Mouse (Mus musculus) intestine, postnatal 0 days (tissue): Measurements from ENCODE around the gene Msmp. TPM values are rescaled to one million over a fixed set of nuclear protein-coding genes. Genes with fewer than 3 reads are reported as not detected.

Experiments used
- ATAC-seq: fragments of 200-750 bp; cut with Nextera tagmentation; 2 replicates; pipeline ENCODE4 v1.8.0; 2017; ENCODE audit warnings: mild to moderate bottlenecking, moderate TSS enrichment, moderate library complexity
- H3K27ac ChIP-seq: fragments of 300-500 bp; sonication (generic); 2 replicates; pipeline ENCODE4 v1.5.1; 2014; ENCODE audit warnings: mild to moderate bottlenecking, low read depth, low read length, moderate library complexity
- H3K27me3 ChIP-seq: fragments of 300-500 bp; sonication (generic); replicated peaks from 2 replicates; pipeline ENCODE4 v1.6.1; 2014; ENCODE audit warnings: low read length, mixed read lengths; ENCODE audit not compliant: control insufficient read depth, insufficient read depth
- H3K36me3 ChIP-seq: fragments of 300-500 bp; sonication (generic); 2 replicates; pipeline ENCODE4 v1.6.1; 2014; ENCODE audit warnings: mild to moderate bottlenecking, moderate library complexity; ENCODE audit not compliant: control insufficient read depth, insufficient read depth
- H3K4me1 ChIP-seq: fragments of 300-500 bp; sonication (generic); replicated peaks from 2 replicates; pipeline ENCODE4 v1.6.1; 2014; ENCODE audit warnings: antibody characterized with exemption, low read length, mixed read lengths; ENCODE audit not compliant: control insufficient read depth, insufficient read depth
- H3K4me2 ChIP-seq: fragments of 300-500 bp; sonication (generic); replicated peaks from 2 replicates; pipeline ENCODE4 v1.6.1; 2014; ENCODE audit warnings: low read depth, mild to moderate bottlenecking, moderate library complexity
- H3K4me3 ChIP-seq: fragments of 300-500 bp; sonication (generic); 2 replicates; pipeline ENCODE4 v1.5.1; 2014; ENCODE audit warnings: low read depth, low read length
- H3K9ac ChIP-seq: fragments of 300-500 bp; sonication (generic); 2 replicates; pipeline ENCODE4 v1.6.1; 2014; ENCODE audit warnings: mild to moderate bottlenecking, low read depth, low read length
- H3K9me3 ChIP-seq: fragments of 300-500 bp; sonication (generic); 2 replicates; pipeline ENCODE4 v1.6.1; 2016; ENCODE audit warnings: mixed run types; ENCODE audit not compliant: control insufficient read depth
- CTCF ChIP-seq: sonication (generic); IDR thresholded peaks from 2 replicates; pipeline ENCODE4 v1.5.1; 2016; ENCODE audit warnings: low read depth, mild to moderate bottlenecking, control low read depth, antibody characterized with exemption, moderate library complexity
- WGBS: fragments of 180-500 bp; shearing (Covaris S2); extraction: QIAGEN DNeasy Blood & Tissue Kit; methylation state at CpG from one replicate; pipeline ENCODE4 v1.1.7; 2014; 5-methylcytosine and 5-hydroxymethylcytosine counted together
- polyA plus RNA-seq: library from polyadenylated mRNA; unstranded; fragments of >200 nt; fragmentation: Nextera tagmentation; extraction: Ambion mirVana; gene quantifications from 2 replicates; pipeline ENCODE4 v1.2.1, GENCODE M21; 2015

The Msmp gene
- polyA plus RNA-seq, 1 experiment from 2014 or later, result not detected

DNA sequence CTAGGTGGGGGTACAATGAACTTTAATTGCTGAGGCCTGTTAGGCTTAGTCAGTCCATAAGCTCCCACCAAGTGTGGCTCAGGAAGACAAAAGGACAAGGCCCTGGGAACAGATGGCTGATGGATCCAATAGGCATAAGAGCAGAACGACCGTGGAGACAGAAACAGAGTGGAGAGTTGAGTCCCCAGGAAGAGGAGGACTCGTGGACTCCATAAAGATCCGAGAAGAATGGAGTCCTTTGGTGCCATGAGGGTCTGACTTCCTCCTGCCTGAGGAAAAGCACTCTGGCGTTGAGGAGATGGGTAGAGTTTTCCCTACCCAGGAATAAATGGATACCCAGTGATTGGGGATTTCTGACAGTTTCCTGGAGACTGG is 46.4 kb upstream of the Msmp start:
- H3K27me3 ChIP-seq, result peaks cover 16% of the 10 kb centered on the region; the same call in 1 of the 2 replicates
- no peak overlapping the region for H3K27ac ChIP-seq
- no peak for TF ChIP-seq CTCF
- H3K4me2 ChIP-seq, result peak overlapping the region; percentile 82; the same call in 1 of the 2 replicates
- no peak overlapping the region for H3K9ac ChIP-seq
- H3K36me3 ChIP-seq, result no peaks in the 10 kb centered on the region
- ATAC-seq, result no peak
- no peak overlapping the region for H3K4me3 ChIP-seq
- H3K9me3 ChIP-seq, result peaks cover 2% of the 10 kb centered on the region; the same call in 1 of the 2 replicates
- WGBS, result 35% methylated on average over 5 of the region's 5 CpGs
- no peaks in the 10 kb centered on the region for H3K4me1 ChIP-seq

DNA sequence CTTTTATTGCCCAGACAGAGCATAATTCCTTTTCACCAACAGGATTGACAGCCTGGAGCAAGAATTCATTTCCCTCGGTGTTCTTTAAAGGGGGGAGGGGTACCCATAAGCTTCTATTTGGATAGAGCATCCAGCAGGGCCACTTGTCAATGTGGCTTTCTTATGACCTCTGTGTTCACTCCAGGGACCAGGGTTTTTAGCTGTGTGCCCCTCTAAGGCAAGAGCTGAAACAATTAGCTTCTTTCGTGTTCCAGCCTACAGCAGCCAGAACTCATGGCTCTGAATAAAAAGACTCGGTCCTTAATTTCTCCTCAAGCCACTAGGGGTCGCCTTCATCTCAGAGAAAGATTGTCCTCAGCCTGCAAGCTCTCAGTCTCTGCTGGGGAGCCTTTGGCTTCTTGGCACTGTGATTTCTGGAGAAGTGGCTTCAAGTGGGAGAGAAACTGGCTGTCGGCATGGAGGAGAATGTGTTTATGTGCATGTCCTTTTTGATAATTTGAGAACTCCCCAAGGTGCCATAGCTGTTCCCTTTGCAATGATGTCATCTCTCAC is 45.8 kb upstream of the Msmp start:
- Histone ChIP-seq H3K27ac (no peak overlapping the region), H3K9ac (no peak overlapping the region), H3K4me1 (no peaks in the 10 kb centered on the region), H3K4me2 (no peak overlapping the region), H3K27me3 (peaks cover 16% of the 10 kb centered on the region; the same call in 1 of the 2 replicates), H3K9me3 (peaks cover 7% of the 10 kb centered on the region), H3K36me3 (no peaks in the 10 kb centered on the region), H3K4me3 (no peak overlapping the region)
- TF ChIP-seq CTCF, result peak; percentile 92
- 7% methylated on average over 5 of the region's 5 CpGs for WGBS
- ATAC-seq, result peak; percentile 46; the same call in 1 of the 2 replicates

GRCm38 (mm10) chr4:43629106-43629817 is 45.0 kb upstream of the Msmp start:
- no peak overlapping the region for H3K4me3 ChIP-seq
- no peak for ATAC-seq
- H3K27ac ChIP-seq, result no peak overlapping the region
- H3K4me1 ChIP-seq, result no peaks in the 10 kb centered on the region
- peaks cover 16% of the 10 kb centered on the region; the same call in 1 of the 2 replicates for H3K27me3 ChIP-seq
- no peak overlapping the region for H3K9ac ChIP-seq
- peaks cover 10% of the 10 kb centered on the region for H3K9me3 ChIP-seq
- TF ChIP-seq CTCF, result no peak
- no peaks in the 10 kb centered on the region for H3K36me3 ChIP-seq
- H3K4me2 ChIP-seq, result no peak overlapping the region
- WGBS, result 51% methylated on average over 20 of the region's 20 CpGs

DNA sequence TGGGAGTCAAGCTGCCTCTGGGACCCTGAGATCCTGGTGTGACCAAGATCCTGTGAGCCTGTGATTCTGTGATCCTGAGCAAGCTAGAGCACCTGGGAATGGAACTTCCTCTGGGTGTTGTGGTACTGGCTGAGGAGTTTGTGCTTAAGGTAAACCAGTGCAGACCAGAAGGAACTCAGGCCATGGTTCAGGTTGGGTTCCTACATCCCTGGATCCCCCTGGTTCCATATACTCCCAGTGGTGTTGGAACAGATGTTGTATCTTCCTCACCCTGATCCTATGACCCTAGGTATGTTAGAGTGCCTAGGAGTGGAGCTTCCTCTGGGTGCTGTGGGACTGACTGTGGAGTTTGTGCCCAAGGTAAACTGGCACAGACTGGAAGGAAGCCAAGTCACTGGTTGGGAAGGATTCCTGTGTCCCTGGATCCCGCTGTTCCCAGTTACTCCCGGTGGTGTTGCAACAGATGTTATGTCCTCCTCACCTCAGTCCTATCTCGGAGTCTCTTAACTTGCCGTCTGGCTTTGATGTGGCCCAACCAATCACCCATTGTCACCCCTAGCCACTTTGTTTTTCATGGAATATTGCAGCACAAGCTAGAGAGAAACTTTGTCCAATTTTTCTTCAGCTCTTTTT is 36.0 kb upstream of the Msmp start:
- H3K36me3 ChIP-seq, result no peaks in the 10 kb centered on the region
- no peak overlapping the region for H3K9ac ChIP-seq
- no peaks in the 10 kb centered on the region for H3K4me1 ChIP-seq
- no peak overlapping the region for H3K4me3 ChIP-seq
- TF ChIP-seq CTCF, result no peak
- ATAC-seq, result no peak
- no peak overlapping the region for H3K4me2 ChIP-seq
- no peak overlapping the region for H3K27ac ChIP-seq
- no peaks in the 10 kb centered on the region for H3K27me3 ChIP-seq
- peaks cover 4% of the 10 kb centered on the region for H3K9me3 ChIP-seq
- WGBS, result 70% methylated on average over 4 of the region's 4 CpGs

DNA sequence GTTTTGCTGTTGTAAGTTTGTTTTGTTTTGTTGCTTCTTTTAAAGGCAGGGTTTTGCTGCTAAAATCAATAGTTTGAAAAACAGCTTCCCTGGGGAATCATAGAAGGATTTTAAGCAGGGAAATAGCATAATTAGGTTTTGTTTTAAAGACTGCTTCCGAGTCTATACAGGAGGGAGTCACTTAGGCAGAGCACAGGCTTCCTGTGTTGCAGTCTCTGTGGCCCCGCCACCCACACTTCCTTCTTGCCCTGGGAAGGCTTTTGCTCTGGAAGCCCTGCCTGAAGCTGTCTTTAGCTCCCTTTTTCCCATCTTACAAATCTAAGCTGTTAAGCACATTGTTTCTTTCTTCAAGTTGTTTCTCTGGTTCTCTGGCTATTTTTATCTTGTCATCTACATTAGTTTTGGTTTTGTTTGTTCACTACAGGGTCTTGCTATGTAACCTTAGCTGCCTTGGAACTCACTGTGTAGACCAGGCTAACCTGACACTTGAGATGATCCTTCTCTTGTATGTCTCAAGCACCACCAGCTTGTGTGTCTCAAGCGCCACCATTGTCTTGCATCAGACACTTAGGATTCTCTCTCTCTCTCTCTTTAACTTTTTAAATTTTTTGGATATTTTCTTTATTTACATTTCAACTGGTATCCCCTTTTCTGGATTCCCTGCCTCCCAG is 28.9 kb upstream of the Msmp start:
- H3K36me3 ChIP-seq, result no peaks in the 10 kb centered on the region
- H3K4me2 ChIP-seq, result no peak overlapping the region
- no peak overlapping the region for H3K27ac ChIP-seq
- no peak overlapping the region for H3K9ac ChIP-seq
- no peaks in the 10 kb centered on the region for H3K9me3 ChIP-seq
- no peak for ATAC-seq
- no peaks in the 10 kb centered on the region for H3K27me3 ChIP-seq
- no peaks in the 10 kb centered on the region for H3K4me1 ChIP-seq
- H3K4me3 ChIP-seq, result no peak overlapping the region
- 50% methylated on average over 3 of the region's 3 CpGs for WGBS
- TF ChIP-seq CTCF, result no peak

DNA sequence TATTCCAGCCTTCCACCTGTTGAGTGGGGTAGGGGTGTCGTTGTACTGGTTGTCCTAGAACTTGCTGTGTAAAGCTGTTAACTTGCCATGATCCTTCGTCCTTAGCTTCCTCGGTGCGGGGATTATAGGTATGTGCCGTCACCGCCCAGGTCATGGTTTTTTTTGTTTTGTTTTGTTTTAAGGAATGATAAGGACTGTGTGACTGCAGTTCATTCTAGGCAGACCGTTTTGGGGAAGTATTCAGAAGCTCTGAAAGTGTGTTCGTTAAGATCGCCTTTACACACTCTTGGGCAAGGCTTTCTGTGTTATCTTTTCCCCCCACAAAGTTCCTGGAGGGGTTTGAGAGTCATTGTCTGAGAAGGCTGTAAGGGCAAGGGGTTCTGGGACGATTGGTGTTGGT is 28.2 kb upstream of the Msmp start:
- Histone ChIP-seq H3K4me2 (no peak overlapping the region), H3K27ac (no peak overlapping the region), H3K4me1 (no peaks in the 10 kb centered on the region), H3K27me3 (no peaks in the 10 kb centered on the region), H3K36me3 (no peaks in the 10 kb centered on the region), H3K9ac (no peak overlapping the region), H3K4me3 (no peak overlapping the region), H3K9me3 (no peaks in the 10 kb centered on the region)
- TF ChIP-seq CTCF, result no peak
- no peak for ATAC-seq
- 57% methylated on average over 10 of the region's 10 CpGs for WGBS
